Mouse (Mus musculus) stomach, embryonic 16.5 days (tissue): Measurements from ENCODE around the gene C1s1. TPM values are rescaled to one million over a fixed set of nuclear protein-coding genes. Genes with fewer than 3 reads are reported as not detected.
A peak's percentile ranks its signal among the peaks of the same experiment; 100 is the strongest.

Experiments
- ATAC-seq: fragments of 200-750 bp; cut with Nextera tagmentation; 2 replicates; pipeline ENCODE4 v1.8.0; 2017; ENCODE audit warnings: moderate number of reproducible peaks, moderate TSS enrichment; ENCODE audit not compliant: insufficient read depth, low FRiP score
- H3K27ac ChIP-seq: fragments of 300-500 bp; sonication (generic); 2 replicates; pipeline ENCODE4 v1.5.1; 2014; ENCODE audit warnings: low read length
- H3K27me3 ChIP-seq: fragments of 300-500 bp; sonication (generic); 2 replicates; pipeline ENCODE4 v1.6.1; 2014; ENCODE audit warnings: low read length, control low read depth, mixed read lengths; ENCODE audit not compliant: control insufficient read depth, insufficient read depth
- H3K36me3 ChIP-seq: fragments of 300-500 bp; sonication (generic); 2 replicates; pipeline ENCODE4 v1.6.1; 2014; ENCODE audit warnings: low read length; ENCODE audit not compliant: control insufficient read depth, insufficient read depth
- H3K4me1 ChIP-seq: fragments of 300-500 bp; sonication (generic); 2 replicates; pipeline ENCODE4 v1.6.1; 2014; ENCODE audit warnings: low read length, control low read depth, mixed read lengths; ENCODE audit not compliant: control insufficient read depth, insufficient read depth
- H3K4me2 ChIP-seq: fragments of 300-500 bp; sonication (generic); 2 replicates; pipeline ENCODE4 v1.6.1; 2014; ENCODE audit warnings: low read depth, low read length, mixed read lengths
- H3K4me3 ChIP-seq: fragments of 300-500 bp; sonication (generic); replicated peaks from 2 replicates; pipeline ENCODE4 v1.5.1; 2014; ENCODE audit warnings: mild to moderate bottlenecking, low read length
- H3K9ac ChIP-seq: fragments of 300-500 bp; sonication (generic); 2 replicates; pipeline ENCODE4 v1.6.1; 2014; ENCODE audit warnings: low read length
- H3K9me3 ChIP-seq: fragments of 300-500 bp; sonication (generic); replicated peaks from 2 replicates; pipeline ENCODE4 v1.6.1; 2016; ENCODE audit warnings: low read length, control low read depth; ENCODE audit not compliant: control insufficient read depth
- WGBS: fragments of 180-500 bp; shearing (Covaris S2); extraction: QIAGEN DNeasy Blood & Tissue Kit; methylation state at CpG from one replicate; pipeline ENCODE4 v1.1.7; 2014; 5-methylcytosine and 5-hydroxymethylcytosine counted together
- polyA plus RNA-seq: library from polyadenylated mRNA; unstranded; fragments of >200 nt; fragmentation: Nextera tagmentation; extraction: Ambion mirVana; gene quantifications from 2 replicates; pipeline ENCODE4 v1.2.1, GENCODE M21; 2015

The C1s1 gene
- polyA plus RNA-seq, 1 experiment from 2014 or later: 12.6 TPM

DNA sequence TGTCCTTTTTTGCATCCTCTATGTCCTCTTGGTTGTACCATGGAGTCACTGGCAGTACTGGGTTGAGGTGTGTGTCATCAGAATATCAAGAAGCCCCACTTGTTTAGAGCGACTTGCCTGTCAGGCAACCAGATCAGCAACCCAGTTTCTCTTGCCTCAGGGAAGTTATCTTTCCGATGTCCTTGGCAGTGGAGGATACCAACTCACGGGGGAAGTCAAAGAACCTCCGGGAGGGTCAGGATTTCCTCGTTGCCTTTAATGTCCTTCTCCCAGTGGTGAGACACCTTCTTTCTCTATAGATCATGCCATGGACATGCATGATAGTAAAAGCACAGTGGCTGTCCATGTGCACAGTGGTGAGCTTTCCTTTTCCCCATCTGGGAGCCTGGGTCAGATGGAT is 40.1 kb downstream of the C1s1 start:
- Histone ChIP-seq H3K4me3 (no peak overlapping the region), H3K36me3 (no peaks in the 10 kb centered on the region), H3K9ac (no peak overlapping the region), H3K27ac (no peak overlapping the region), H3K27me3 (no peaks in the 10 kb centered on the region), H3K4me2 (no peak overlapping the region), H3K4me1 (peaks cover 4% of the 10 kb centered on the region), H3K9me3 (no peaks in the 10 kb centered on the region)
- no peak for ATAC-seq
- 90% methylated on average over 5 of the region's 5 CpGs for WGBS

- no peaks in the 10 kb centered on the region for H3K27me3 ChIP-seq
- H3K9ac ChIP-seq: no peak overlapping the region
- H3K9me3 ChIP-seq: no peaks in the 10 kb centered on the region
- H3K4me3 ChIP-seq: no peak overlapping the region
- ATAC-seq: no peak
- H3K36me3 ChIP-seq: no peaks in the 10 kb centered on the region
- WGBS: 70% methylated on average over 4 of the region's 4 CpGs
- no peak overlapping the region for H3K4me2 ChIP-seq
- no peak overlapping the region for H3K27ac ChIP-seq
- H3K4me1 ChIP-seq: peaks cover 4% of the 10 kb centered on the region
These were observed 40.7 kb downstream of the C1s1 start for GRCm38 (mm10) chr6:124501473-124501872.

GRCm38 (mm10) chr6:124499914-124500566 is 42.1 kb downstream of the C1s1 start:
- H3K4me1 ChIP-seq: peaks cover 4% of the 10 kb centered on the region

GRCm38 (mm10) chr6:124496054-124496453 is 46.1 kb downstream of the C1s1 start:
- no peak overlapping the region for H3K27ac ChIP-seq
- ATAC-seq: no peak
- 84% methylated on average over 5 of the region's 5 CpGs for WGBS
- no peak overlapping the region for H3K9ac ChIP-seq
- H3K4me3 ChIP-seq: no peak overlapping the region
- no peak overlapping the region for H3K4me2 ChIP-seq
- no peaks in the 10 kb centered on the region for H3K27me3 ChIP-seq
- no peaks in the 10 kb centered on the region for H3K36me3 ChIP-seq
- no peaks in the 10 kb centered on the region for H3K9me3 ChIP-seq
- peaks cover 7% of the 10 kb centered on the region for H3K4me1 ChIP-seq

More at GRCm38 (mm10) chr6:124499914-124500566, 42.1 kb downstream of the C1s1 start:
- WGBS: 39% methylated on average over 10 of the region's 10 CpGs
- no peak for ATAC-seq
- no peak overlapping the region for H3K27ac ChIP-seq
- no peaks in the 10 kb centered on the region for H3K9me3 ChIP-seq
- no peaks in the 10 kb centered on the region for H3K36me3 ChIP-seq
- no peak overlapping the region for H3K4me3 ChIP-seq
- H3K4me2 ChIP-seq: no peak overlapping the region
- H3K9ac ChIP-seq: no peak overlapping the region
- H3K27me3 ChIP-seq: no peaks in the 10 kb centered on the region

DNA sequence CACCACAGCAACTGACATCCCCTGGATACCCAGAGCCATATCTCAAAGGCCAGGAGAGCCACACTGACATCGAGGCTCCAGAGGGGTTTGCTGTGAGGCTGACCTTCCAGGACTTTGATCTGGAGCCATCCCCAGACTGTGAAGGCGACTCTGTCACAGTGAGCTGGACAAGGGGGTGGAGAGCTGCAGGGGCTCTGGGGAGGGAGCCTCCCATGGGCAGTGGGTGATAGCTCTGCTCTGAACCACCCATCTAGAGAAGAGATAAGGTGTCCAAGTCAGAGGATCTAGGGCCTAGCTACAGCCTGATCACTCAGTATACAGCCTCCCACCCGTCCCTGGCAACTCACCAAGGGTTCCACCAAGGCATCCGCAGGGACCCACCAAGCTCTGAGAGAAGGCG is 48.3 kb downstream of the C1s1 start:
- Histone ChIP-seq H3K9ac (no peak overlapping the region), H3K9me3 (no peaks in the 10 kb centered on the region), H3K4me2 (no peak overlapping the region), H3K27me3 (no peaks in the 10 kb centered on the region), H3K4me1 (0 out of 2 replicates have a peak, but pooled peaks cover 3% of the 10 kb centered on the region), H3K4me3 (no peak overlapping the region), H3K36me3 (no peaks in the 10 kb centered on the region), H3K27ac (no peak overlapping the region)
- no peak for ATAC-seq
- 77% methylated on average over 5 of the region's 5 CpGs for WGBS

- no peak within 1 kb of the TSS for H3K4me2 ChIP-seq
- no peaks in the 10 kb centered on the region for H3K36me3 ChIP-seq
- H3K4me3 ChIP-seq: no peak within 1 kb of the TSS
- ATAC-seq: peak; percentile 93
- no peaks in the 10 kb centered on the region for H3K27me3 ChIP-seq
- whole genome bisulfite sequencing: 13% methylated on average over 4 of the region's 4 CpGs
- H3K9me3 ChIP-seq: no peaks in the 10 kb centered on the region
- H3K4me1 ChIP-seq: 0 out of 2 replicates have a peak, but pooled peaks cover 3% of the 10 kb centered on the region
- peak within 1 kb of the TSS; percentile 31; the same call in 1 of the 2 replicates for H3K27ac ChIP-seq
- no peak within 1 kb of the TSS; the same call in 1 of the 2 replicates for H3K9ac ChIP-seq
These were observed 49.2 kb downstream of the C1s1 start, which contains the start of gene C1rl for GRCm38 (mm10) chr6:124492842-124493561. Gene C1rl, plus strand, starts transcription at chr6:124493113.

DNA sequence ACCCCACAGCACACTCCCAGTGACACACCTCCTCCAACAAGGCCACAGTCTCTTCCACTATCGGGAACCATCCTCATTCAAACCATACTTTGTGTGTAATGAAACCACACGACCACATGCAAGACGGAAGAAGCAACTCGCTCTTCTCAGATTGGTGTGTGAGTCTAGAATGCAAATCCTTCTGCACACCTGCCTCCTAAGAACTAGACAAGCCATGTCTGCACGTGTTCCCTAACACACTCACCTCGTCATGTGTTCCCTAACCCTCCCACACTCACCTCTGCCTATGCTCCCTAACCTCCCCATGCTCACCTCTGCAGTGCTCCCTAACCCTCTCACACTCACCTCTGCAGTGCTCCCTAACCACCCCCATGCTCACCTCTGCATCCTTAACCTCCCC is 50.7 kb downstream of the C1s1 start:
- Histone ChIP-seq H3K27ac (no peak overlapping the region), H3K4me3 (no peak overlapping the region), H3K9ac (no peak overlapping the region), H3K4me1 (0 out of 2 replicates have a peak, but pooled peaks cover 3% of the 10 kb centered on the region), H3K36me3 (no peaks in the 10 kb centered on the region), H3K4me2 (no peak overlapping the region), H3K27me3 (no peaks in the 10 kb centered on the region), H3K9me3 (no peaks in the 10 kb centered on the region)
- ATAC-seq: no peak
- WGBS: 77% methylated on average over 6 of the region's 6 CpGs

DNA sequence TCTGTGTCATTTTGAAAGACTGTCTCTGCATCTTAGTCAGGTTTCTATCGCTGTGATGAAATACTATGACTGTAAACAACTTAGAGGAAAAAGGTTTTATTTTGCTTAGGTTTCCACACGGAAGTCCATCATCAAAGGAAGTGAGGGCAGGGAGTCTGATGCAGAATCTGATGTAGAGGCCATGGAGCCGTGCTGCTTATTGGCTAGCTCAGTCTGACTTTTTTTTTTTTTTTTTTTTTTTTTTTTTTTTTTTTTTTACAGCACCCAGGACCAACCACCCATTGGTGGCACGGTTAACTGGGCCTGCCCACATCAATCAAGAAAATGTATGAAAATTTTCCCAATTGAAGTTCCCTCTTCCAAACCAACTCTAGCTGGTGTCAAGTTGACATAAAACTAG is 53.2 kb downstream of the C1s1 start:
- Histone ChIP-seq H3K9ac (no peak overlapping the region), H3K4me2 (no peak overlapping the region), H3K36me3 (no peaks in the 10 kb centered on the region), H3K4me3 (no peak overlapping the region), H3K9me3 (no peaks in the 10 kb centered on the region), H3K27ac (no peak overlapping the region), H3K4me1 (0 out of 2 replicates have a peak, but pooled peaks cover 3% of the 10 kb centered on the region), H3K27me3 (no peaks in the 10 kb centered on the region)
- no peak for ATAC-seq
- WGBS: 76% methylated on average over 4 of the region's 4 CpGs

- no peak for ATAC-seq
- Histone ChIP-seq H3K4me3 (no peak overlapping the region), H3K9me3 (no peaks in the 10 kb centered on the region), H3K9ac (no peak overlapping the region), H3K27me3 (no peaks in the 10 kb centered on the region), H3K4me1 (no peaks in the 10 kb centered on the region), H3K36me3 (no peaks in the 10 kb centered on the region), H3K27ac (no peak overlapping the region), H3K4me2 (no peak overlapping the region)
- WGBS: 44% methylated on average over 2 of the region's 2 CpGs
These were observed 54.6 kb downstream of the C1s1 start for GRCm38 (mm10) chr6:124487509-124487908.
